Mouse (Mus musculus): ENCODE measurements around the gene Vmn1r77. TPM values are rescaled to one million over a fixed set of nuclear protein-coding genes. Genes with fewer than 3 reads are reported as not detected.
"Not testable (repeated sequence)": the region's sequence is repeated elsewhere in the genome, so short reads cannot be mapped to it uniquely, and the experiment has no call there.

Vmn1r77 gene
- polyA plus RNA-seq (2012; rRNA removed): not detected in 2 replicates

GRCm38 (mm10) chr7:12036452-12036851, at the start of gene Vmn1r77:
Gene Vmn1r77, plus strand, starts transcription at chr7:12036752.
- DNase-seq (ENCODE audit: low spot score): not testable (repeated sequence)

DNA sequence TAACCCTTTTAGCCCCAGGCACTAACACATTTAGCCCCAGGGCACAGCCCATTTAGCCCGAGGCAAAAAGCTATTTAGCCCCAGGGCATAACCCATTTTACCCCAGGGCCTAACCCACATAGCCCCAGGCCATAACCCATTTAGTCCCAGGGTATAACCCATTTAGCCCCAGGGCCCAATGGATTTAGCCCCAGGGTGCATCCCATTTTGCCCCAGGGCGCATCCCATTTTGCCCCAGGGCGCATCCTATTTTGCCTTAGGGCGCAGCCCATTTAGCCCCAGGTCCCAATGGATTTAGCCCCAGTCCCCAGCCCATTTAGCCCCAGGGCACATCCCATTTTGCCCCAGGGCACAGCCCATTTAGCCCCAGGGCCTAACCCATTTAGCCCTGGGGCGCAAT, 25.1 kb upstream of the Vmn1r77 start:
- not testable (repeated sequence) for DNase-seq (ENCODE audit: low spot score)

DNA sequence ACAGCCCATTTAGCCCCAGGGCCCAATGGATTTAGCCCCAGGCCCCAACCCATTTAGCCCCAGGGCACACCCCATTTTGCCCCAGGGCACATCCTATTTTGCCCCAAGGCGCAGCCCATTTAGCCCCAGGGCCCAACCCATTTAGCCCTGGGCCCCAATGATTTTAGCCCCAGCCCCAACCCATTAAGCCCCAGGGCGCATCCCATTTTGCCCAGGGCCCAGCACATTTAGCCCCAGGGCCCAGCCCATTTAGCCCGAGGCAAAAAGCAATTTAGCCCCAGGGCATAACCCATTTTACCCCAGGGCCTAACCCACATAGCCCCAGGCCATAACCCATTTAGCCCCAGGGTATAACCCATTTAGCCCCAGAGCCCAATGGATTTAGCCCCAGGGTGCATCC, 24.2 kb upstream of the Vmn1r77 start:
- not testable (repeated sequence) for DNase-seq (ENCODE audit: low spot score)

DNA sequence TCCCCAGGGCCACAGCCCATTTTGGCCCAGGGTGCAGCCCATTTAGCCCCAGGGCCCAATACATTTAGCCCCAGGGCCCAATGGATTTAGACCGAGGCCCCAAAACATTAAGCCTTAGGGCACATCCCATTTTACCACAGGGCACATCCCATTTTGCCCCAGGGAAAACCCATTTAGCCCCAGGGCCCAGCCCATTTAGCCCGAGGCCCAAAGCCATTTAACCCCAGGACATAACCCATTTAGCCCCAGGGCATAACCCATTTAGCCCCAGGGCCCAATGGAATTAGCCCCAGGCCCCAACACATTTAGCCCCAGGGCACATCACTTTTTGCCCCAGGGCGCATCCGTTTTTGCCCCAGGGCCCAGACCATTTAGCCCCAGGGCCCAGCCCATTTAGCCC, 23.4 kb upstream of the Vmn1r77 start:
- no peak for DNase-seq (ENCODE audit: low spot score)

DNA sequence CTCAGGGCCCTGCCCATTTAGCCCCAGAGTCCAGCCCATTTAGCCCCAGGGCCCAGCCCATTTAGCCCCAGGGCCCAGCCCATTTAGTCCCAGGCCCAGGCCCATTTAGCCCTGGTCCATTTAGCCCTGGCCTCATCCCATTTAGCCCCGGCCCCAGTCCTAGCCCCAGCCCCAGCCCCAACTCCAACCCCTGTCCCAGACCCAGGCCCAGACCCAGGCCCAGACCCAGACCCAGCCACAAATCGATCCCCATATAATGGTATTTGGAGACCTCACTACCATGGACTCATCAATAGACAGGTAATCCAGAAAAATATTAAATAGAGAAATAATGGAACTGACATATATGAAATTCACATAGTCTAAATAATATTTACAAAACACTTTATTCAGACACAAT, 18.7 kb upstream of the Vmn1r77 start:
- not testable (repeated sequence) for DNase-seq (ENCODE audit: low spot score)

DNA sequence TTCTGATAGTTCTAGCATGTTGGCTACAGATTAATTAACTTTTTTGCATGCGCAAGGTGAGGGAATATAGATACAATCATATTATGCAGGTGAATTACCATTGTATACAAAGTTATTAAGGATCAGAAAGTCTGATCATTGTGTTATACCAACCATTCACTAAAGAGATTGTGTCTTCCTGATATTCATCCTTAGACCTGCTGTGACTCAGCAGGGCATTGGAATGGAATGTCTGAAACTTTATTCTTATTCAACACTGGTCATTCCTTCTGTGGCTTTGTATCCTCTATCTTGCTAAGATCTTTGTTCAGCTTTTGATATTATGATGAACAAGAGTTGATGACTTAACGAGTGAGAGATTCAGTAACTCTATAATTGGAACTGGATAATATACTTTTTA, 4.1 kb downstream of the Vmn1r77 start:
- no peak for DNase-seq (ENCODE audit: low spot score)

Other genes with a start within 250 kb of the Vmn1r77 start
- gene Vmn1r74, start 202.8 kb upstream of the Vmn1r77 start, polyA plus RNA-seq (2012; rRNA removed): not detected in 2 replicates
- not detected in 2 replicates for gene Vmn1r75, start 162.1 kb upstream of the Vmn1r77 start, polyA plus RNA-seq (2012; rRNA removed)
- not detected in 2 replicates for gene Vmn1r76, start 98.5 kb upstream of the Vmn1r77 start, polyA plus RNA-seq (2012; rRNA removed)
- gene Vmn1r78, start 113.5 kb downstream of the Vmn1r77 start, polyA plus RNA-seq (2012; rRNA removed): not detected in 2 replicates
- not detected in 2 replicates for gene Vmn1r79, start 134.5 kb downstream of the Vmn1r77 start, polyA plus RNA-seq (2012; rRNA removed)
- not detected in 2 replicates for gene Vmn1r80, start 152.5 kb downstream of the Vmn1r77 start, polyA plus RNA-seq (2012; rRNA removed)
- not detected in 2 replicates for gene Vmn1r81, start 231.5 kb downstream of the Vmn1r77 start, polyA plus RNA-seq (2012; rRNA removed)